Mouse (Mus musculus): ENCODE data around the gene Snhg11. TPM values are rescaled to one million over a fixed set of nuclear protein-coding genes. Genes with fewer than 3 reads are reported as not detected.

Snhg11 gene
- polyA plus RNA-seq, 1 experiment: 0.11 TPM

DNA sequence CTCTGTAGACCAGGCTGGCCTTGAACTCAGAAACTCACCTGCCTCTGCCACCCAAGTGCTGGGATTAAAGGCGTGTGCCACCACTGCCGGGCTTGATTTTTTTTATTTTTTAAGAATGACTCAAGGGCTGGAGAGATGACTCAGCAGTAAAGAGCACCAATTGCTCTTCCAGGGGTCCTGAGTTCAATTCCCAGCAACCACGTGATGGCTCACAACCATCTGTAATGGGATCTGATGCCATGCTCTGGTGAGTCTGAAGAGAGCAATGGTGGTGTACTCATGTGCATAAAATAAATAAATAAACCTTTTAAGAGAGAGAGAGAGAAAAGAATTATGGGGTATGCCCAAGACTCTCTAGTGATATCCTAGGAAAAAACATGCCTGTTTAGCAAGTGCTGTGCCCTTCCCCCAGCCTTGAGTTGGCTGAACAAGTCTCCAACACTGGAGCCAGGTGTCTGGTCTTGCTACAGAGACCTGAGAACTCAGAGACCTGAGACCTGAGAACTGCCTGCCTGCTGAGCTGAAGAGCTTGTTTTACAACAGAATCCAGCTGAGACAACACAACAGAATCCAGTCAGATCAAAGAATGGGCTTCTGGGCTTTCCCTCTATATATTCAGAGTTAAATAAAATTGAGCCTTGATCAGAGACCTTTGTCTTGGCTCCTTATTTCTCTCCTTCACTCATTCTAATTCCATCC is 5.8 kb upstream of the Snhg11 start:
- no peak for DNase-seq (ENCODE audit: low read depth in 1 of 2, low spot score in 2 of 2)
- TF ChIP-seq POLR2A (IDR thresholded peaks at IDR 0.05; ENCODE audit: low read depth, low read length): no peak
- TF ChIP-seq CTCF (IDR thresholded peaks at IDR 0.05; ENCODE audit: extremely low read depth, insufficient read depth, insufficient read length, insufficient replicate concordance): no peak
- WGBS: 90% methylated on average over 3 of the region's 3 CpGs
- no peak overlapping the region for H3K4me3 ChIP-seq (ENCODE audit: extremely low read depth, insufficient read depth, insufficient read length)
- H3K4me1 ChIP-seq (ENCODE audit: control insufficient read depth, insufficient read depth, insufficient read length): no peaks in the 10 kb centered on the region
- H3K27me3 ChIP-seq (ENCODE audit: control insufficient read depth, insufficient read depth, low read length): no peaks in the 10 kb centered on the region
- no peak overlapping the region for H3K27ac ChIP-seq (ENCODE audit: insufficient read depth, low read length)
- no peaks in the 10 kb centered on the region for H3K36me3 ChIP-seq (ENCODE audit: control insufficient read depth, insufficient read depth, low read length)

DNA sequence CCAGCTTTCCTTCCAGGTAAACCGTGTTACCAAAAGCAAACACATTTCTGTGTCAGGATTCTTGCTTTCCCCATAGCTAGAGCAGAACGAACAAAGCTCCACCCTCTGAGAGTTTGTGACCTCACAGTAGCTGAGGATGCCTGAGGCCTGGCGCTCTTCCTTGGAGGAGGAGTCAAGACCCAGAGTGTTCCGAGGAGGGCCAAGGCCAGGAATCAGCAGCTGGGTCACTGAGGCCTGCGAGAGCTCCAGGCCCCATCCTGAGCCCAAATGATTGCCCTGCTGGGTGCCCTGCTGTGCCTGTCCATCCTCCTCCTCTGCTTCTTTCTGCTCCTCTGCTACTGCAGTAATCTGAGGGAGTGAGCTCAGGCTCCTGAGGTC is 5.3 kb upstream of the Snhg11 start:
- Histone ChIP-seq H3K4me3 (ENCODE audit: extremely low read depth, insufficient read depth, insufficient read length) (no peak overlapping the region), H3K4me1 (ENCODE audit: control insufficient read depth, insufficient read depth, insufficient read length) (no peaks in the 10 kb centered on the region), H3K27me3 (ENCODE audit: control insufficient read depth, insufficient read depth, low read length) (no peaks in the 10 kb centered on the region), H3K27ac (ENCODE audit: insufficient read depth, low read length) (no peak overlapping the region), H3K36me3 (ENCODE audit: control insufficient read depth, insufficient read depth, low read length) (no peaks in the 10 kb centered on the region)
- DNase-seq (ENCODE audit: low read depth in 1 of 2, low spot score in 2 of 2): no peak
- 77% methylated on average over 5 of the region's 5 CpGs for WGBS
- TF ChIP-seq CTCF (IDR thresholded peaks at IDR 0.05; ENCODE audit: extremely low read depth, insufficient read depth, insufficient read length, insufficient replicate concordance) (no peak), POLR2A (IDR thresholded peaks at IDR 0.05; ENCODE audit: low read depth, low read length) (no peak)

DNA sequence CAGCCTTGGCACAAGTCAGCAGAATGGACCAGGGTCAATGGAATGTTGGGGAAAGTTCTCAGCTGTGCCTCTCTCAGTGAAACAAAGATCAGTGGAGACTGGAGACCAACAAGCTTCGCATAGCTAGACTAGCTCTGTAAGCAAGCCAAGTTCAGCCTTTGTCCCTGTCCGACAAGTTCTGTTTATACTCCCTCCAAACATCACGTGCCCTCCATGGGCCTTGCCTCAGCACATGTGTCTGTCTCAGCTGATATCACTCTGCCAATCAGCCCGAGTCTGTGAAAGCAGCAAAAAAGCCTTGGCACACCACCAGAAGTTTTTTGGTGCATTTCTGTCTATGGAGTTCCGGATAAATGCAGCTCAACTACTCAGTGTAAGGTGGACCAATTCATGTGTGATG is 2.4 kb upstream of the Snhg11 start:
- 74% methylated on average over 5 of the region's 5 CpGs for WGBS
- Histone ChIP-seq H3K36me3 (ENCODE audit: control insufficient read depth, insufficient read depth, low read length) (no peaks in the 10 kb centered on the region), H3K27me3 (ENCODE audit: control insufficient read depth, insufficient read depth, low read length) (no peaks in the 10 kb centered on the region), H3K4me1 (ENCODE audit: control insufficient read depth, insufficient read depth, insufficient read length) (no peaks in the 10 kb centered on the region), H3K27ac (ENCODE audit: insufficient read depth, low read length) (no peak overlapping the region), H3K4me3 (ENCODE audit: extremely low read depth, insufficient read depth, insufficient read length) (no peak overlapping the region)
- DNase-seq (ENCODE audit: low read depth in 1 of 2, low spot score in 2 of 2): no peak
- no peak for TF ChIP-seq CTCF (IDR thresholded peaks at IDR 0.05; ENCODE audit: extremely low read depth, insufficient read depth, insufficient read length, insufficient replicate concordance)
- TF ChIP-seq POLR2A (IDR thresholded peaks at IDR 0.05; ENCODE audit: low read depth, low read length): no peak

DNA sequence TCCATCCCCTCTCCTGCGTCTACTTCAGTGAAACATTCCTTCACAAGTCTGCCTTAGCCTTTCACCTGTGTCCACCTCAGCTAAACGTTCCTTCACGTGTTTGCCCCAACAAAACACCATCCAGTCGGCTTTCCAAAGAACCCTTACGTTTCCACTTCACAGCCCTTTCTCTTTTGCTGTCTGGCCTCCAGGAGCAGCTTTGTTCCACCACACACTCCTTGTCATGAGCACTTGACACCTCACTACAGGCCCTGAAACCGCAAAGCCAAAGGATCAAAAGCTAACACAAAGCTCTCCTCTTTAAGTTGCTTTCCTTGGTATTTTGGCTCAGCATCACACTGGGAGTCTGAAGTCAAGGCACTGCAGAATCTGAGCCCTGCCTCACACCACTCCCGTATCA is 1.9 kb upstream of the Snhg11 start:
- no peaks in the 10 kb centered on the region for H3K27me3 ChIP-seq (ENCODE audit: control insufficient read depth, insufficient read depth, low read length)
- no peak for DNase-seq (ENCODE audit: low read depth in 1 of 2, low spot score in 2 of 2)
- no peaks in the 10 kb centered on the region for H3K36me3 ChIP-seq (ENCODE audit: control insufficient read depth, insufficient read depth, low read length)
- H3K4me3 ChIP-seq (ENCODE audit: extremely low read depth, insufficient read depth, insufficient read length): no peak overlapping the region
- WGBS: 80% methylated on average over 7 of the region's 7 CpGs
- no peaks in the 10 kb centered on the region for H3K4me1 ChIP-seq (ENCODE audit: control insufficient read depth, insufficient read depth, insufficient read length)
- H3K27ac ChIP-seq (ENCODE audit: insufficient read depth, low read length): no peak overlapping the region
- TF ChIP-seq POLR2A (IDR thresholded peaks at IDR 0.05; ENCODE audit: low read depth, low read length): no peak
- no peak for TF ChIP-seq CTCF (IDR thresholded peaks at IDR 0.05; ENCODE audit: extremely low read depth, insufficient read depth, insufficient read length, insufficient replicate concordance)

DNA sequence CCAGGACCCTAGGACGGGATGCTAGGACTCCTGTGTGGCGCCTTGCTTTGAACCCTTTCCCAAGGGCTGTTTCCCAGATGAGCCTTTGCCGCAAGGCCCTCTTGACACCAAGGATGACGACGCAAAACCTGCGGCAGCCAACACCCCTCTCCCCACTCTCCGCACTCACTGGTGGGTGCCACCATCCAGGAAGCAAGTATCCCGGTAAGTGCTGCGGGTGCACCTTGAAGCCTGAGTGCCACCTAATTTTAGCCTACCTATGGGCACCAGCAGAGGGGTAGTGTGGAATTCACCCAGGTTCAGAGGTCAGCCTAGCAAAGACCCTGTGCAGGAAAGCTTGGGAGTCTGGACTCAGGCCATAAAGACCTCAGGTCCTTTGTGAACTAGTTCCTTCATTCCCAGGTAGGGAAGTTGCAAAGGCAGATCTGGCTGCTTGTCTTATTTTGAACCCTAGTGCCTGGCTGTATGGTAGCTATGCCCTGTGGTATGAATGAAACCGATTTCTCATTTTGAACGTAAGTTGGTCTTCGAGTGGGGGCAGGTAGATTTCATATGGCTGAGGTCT is 767 bp downstream of the Snhg11 start:
- DNase-seq (ENCODE audit: low read depth in 1 of 2, low spot score in 2 of 2): no peak
- Histone ChIP-seq H3K27ac (ENCODE audit: insufficient read depth, low read length) (no peak overlapping the region), H3K4me3 (ENCODE audit: extremely low read depth, insufficient read depth, insufficient read length) (no peak overlapping the region), H3K4me1 (ENCODE audit: control insufficient read depth, insufficient read depth, insufficient read length) (no peaks in the 10 kb centered on the region), H3K36me3 (ENCODE audit: control insufficient read depth, insufficient read depth, low read length) (no peaks in the 10 kb centered on the region), H3K27me3 (ENCODE audit: control insufficient read depth, insufficient read depth, low read length) (no peaks in the 10 kb centered on the region)
- 45% methylated on average over 12 of the region's 12 CpGs for WGBS
- TF ChIP-seq POLR2A (IDR thresholded peaks at IDR 0.05; ENCODE audit: low read depth, low read length) (no peak), CTCF (IDR thresholded peaks at IDR 0.05; ENCODE audit: extremely low read depth, insufficient read depth, insufficient read length, insufficient replicate concordance) (no peak)

DNA sequence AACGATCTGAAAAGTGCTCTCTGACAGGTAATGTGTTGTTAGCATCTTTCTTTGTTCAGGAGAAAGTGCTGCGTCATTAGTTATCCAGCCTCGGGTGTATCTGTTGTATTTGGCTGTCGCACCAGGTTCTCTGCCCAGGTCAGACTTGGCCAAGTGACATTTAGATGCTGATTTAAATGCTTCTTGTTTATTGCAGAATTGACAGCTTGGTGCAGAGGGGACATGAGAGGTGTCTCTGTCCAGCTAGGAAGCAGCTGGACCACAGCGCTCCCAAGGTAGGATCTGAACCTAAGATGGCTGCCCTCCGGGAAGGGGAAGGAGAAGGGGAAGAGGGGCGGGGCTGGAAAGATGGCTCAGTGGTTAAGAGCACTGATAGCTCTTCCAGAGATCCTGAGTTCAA is 1.4 kb downstream of the Snhg11 start:
- Histone ChIP-seq H3K27me3 (ENCODE audit: control insufficient read depth, insufficient read depth, low read length) (no peaks in the 10 kb centered on the region), H3K27ac (ENCODE audit: insufficient read depth, low read length) (no peak overlapping the region), H3K4me1 (ENCODE audit: control insufficient read depth, insufficient read depth, insufficient read length) (no peaks in the 10 kb centered on the region), H3K4me3 (ENCODE audit: extremely low read depth, insufficient read depth, insufficient read length) (no peak overlapping the region), H3K36me3 (ENCODE audit: control insufficient read depth, insufficient read depth, low read length) (no peaks in the 10 kb centered on the region)
- TF ChIP-seq POLR2A (IDR thresholded peaks at IDR 0.05; ENCODE audit: low read depth, low read length) (no peak), CTCF (IDR thresholded peaks at IDR 0.05; ENCODE audit: extremely low read depth, insufficient read depth, insufficient read length, insufficient replicate concordance) (no peak)
- DNase-seq (ENCODE audit: low read depth in 1 of 2, low spot score in 2 of 2): no peak
- WGBS: 74% methylated on average over 7 of the region's 7 CpGs

DNA sequence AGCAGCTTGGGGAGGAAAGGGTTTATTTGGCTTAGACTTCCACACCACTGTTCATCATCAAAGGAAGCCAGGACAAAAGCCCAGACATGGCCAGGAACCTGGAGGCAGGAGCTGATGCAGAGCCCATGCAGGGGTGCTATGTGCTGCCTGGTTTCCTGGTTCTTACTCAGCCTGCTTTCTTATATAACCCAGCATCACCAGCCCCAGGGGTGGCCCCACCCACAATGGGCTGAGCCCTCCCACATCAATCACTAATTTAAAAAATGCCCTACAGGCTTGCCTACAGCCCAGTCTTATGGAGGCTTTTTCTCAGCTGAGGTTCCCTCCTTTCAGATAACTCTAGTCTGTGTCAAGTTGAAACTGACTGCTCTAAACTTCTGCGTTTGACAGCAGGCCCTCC is 2.4 kb downstream of the Snhg11 start:
- H3K27me3 ChIP-seq (ENCODE audit: control insufficient read depth, insufficient read depth, low read length): no peaks in the 10 kb centered on the region
- no peak overlapping the region for H3K27ac ChIP-seq (ENCODE audit: insufficient read depth, low read length)
- no peaks in the 10 kb centered on the region for H3K36me3 ChIP-seq (ENCODE audit: control insufficient read depth, insufficient read depth, low read length)
- H3K4me3 ChIP-seq (ENCODE audit: extremely low read depth, insufficient read depth, insufficient read length): no peak overlapping the region
- TF ChIP-seq CTCF (IDR thresholded peaks at IDR 0.05; ENCODE audit: extremely low read depth, insufficient read depth, insufficient read length, insufficient replicate concordance): no peak
- TF ChIP-seq POLR2A (IDR thresholded peaks at IDR 0.05; ENCODE audit: low read depth, low read length): no peak
- 72% methylated on average over 1 of the region's 1 CpGs for WGBS
- no peaks in the 10 kb centered on the region for H3K4me1 ChIP-seq (ENCODE audit: control insufficient read depth, insufficient read depth, insufficient read length)
- DNase-seq (ENCODE audit: low read depth in 1 of 2, low spot score in 2 of 2): no peak
